Mouse (Mus musculus): ENCODE data around the gene Stmnd1. TPM values are rescaled to one million over a fixed set of nuclear protein-coding genes. Genes with fewer than 3 reads are reported as not detected.

Gene Stmnd1
- polyA plus RNA-seq, 1 experiment from 2014 or later = not detected

DNA sequence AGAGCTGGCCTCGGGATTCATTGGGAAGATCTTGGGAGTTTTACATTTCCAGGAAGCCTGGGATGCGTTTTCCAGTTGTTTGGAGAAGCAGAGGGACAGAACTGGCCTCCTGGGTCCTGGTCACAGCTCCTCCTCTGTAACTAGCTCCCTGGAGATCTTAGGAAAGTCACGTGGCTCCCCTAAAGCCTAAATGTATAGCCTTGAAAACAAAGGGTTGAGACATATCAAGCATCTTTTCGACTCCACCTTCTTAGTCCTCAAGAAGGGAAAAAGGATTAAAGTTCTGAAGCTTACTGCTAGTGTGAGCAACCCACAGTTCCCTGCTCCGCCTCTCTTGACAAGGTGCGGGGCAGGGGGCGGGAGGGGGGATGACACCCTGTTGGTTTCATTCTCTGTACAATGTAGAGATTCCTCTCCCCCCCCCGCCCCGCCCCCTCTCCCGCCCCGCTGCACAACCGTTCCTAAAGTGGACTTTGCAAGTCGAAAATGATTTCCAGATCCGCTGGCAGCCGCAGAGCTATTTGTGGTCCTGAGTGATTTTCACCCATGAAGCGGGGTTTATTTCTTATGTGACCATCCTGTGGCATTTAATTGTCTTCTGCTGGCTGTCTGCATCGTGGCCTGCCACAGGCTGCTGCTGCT is 589 bp upstream of the Stmnd1 start:
- Histone ChIP-seq H3K4me3 (ENCODE audit: low read depth, low read length) (no peak overlapping the region), H3K9ac (ENCODE audit: low read depth, low read length) (no peak overlapping the region)
- ATAC-seq (ENCODE audit: low read depth) = no peak

DNA sequence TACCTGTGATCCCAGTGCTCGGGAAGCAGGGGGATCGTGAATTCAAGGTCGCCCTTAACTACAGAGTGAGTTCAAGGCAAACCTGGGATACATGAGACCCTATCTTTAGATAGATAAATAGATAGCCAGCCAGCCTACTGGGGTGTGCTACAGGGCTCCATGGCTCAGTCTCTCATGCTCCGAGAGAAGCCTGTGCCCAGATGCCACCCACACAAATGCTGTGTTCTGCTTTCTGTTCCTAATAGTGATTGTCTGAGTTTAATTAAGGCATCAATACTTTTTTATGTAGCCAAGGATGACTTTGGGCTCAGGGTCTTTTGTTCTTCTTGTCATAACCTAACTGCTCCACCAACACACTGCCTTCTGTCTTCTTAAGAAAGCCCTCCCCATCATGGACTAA is 2.2 kb downstream of the Stmnd1 start:
- Histone ChIP-seq H3K27ac (ENCODE audit: low read length) (no peak overlapping the region), H3K4me2 (ENCODE audit: low read depth, low read length) (no peak overlapping the region), H3K27me3 (ENCODE audit: control insufficient read depth, insufficient read depth, low read depth, low read length) (no peaks in the 10 kb centered on the region), H3K36me3 (ENCODE audit: control insufficient read depth, insufficient read depth) (no peaks in the 10 kb centered on the region), H3K9ac (ENCODE audit: low read depth, low read length) (no peak overlapping the region), H3K4me3 (ENCODE audit: low read depth, low read length) (no peak overlapping the region), H3K9me3 (replicated peaks; ENCODE audit: control insufficient read depth, low read length) (no peaks in the 10 kb centered on the region), H3K4me1 (ENCODE audit: control insufficient read depth, low read depth, low read length) (no peaks in the 10 kb centered on the region; the same call in 1 of the 2 replicates)
- WGBS (ENCODE audit: insufficient replicate concordance) = 69% methylated on average over 4 of the region's 4 CpGs
- no peak for ATAC-seq (ENCODE audit: low read depth)

More for the DNA sequence above, 589 bp upstream of the Stmnd1 start:
- H3K27ac ChIP-seq (ENCODE audit: low read length) = no peak overlapping the region
- 13% methylated on average over 17 of the region's 17 CpGs for WGBS (ENCODE audit: insufficient replicate concordance)
- H3K4me1 ChIP-seq (ENCODE audit: control insufficient read depth, low read depth, low read length) = peaks cover 3% of the 10 kb centered on the region
- no peaks in the 10 kb centered on the region for H3K9me3 ChIP-seq (replicated peaks; ENCODE audit: control insufficient read depth, low read length)
- no peaks in the 10 kb centered on the region for H3K27me3 ChIP-seq (ENCODE audit: control insufficient read depth, insufficient read depth, low read depth, low read length)
- H3K4me2 ChIP-seq (ENCODE audit: low read depth, low read length) = no peak overlapping the region
- no peaks in the 10 kb centered on the region for H3K36me3 ChIP-seq (ENCODE audit: control insufficient read depth, insufficient read depth)

- no peaks in the 10 kb centered on the region for H3K36me3 ChIP-seq (ENCODE audit: control insufficient read depth, insufficient read depth)
- H3K4me1 ChIP-seq (ENCODE audit: control insufficient read depth, low read depth, low read length) = no peaks in the 10 kb centered on the region
Observed at GRCm38 (mm10) chr13:46282543-46282942, 9.0 kb downstream of the Stmnd1 start.

DNA sequence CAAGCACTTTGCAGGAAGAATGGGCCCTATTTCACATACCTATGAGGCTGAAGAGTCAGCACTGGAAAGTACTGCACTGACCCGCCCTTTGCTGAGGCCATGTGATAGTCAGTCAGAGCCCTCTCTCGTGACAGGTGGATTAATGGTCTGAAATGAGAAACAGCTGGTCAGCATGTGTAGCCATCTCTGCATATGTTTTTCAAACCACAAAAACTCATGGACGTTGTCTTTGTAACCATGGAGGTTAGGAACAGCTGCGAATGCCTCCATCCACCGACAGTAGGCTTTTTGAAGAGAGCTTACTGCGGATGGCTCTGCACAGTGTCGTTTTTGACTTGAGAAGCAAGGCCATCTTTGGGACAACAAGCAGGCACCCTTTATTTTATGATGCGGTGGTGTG is 14.3 kb downstream of the Stmnd1 start:
- ATAC-seq (ENCODE audit: low read depth) = no peak
- WGBS (ENCODE audit: insufficient replicate concordance) = 60% methylated on average over 8 of the region's 8 CpGs
- H3K36me3 ChIP-seq (ENCODE audit: control insufficient read depth, insufficient read depth) = no peaks in the 10 kb centered on the region

More at GRCm38 (mm10) chr13:46282543-46282942, 9.0 kb downstream of the Stmnd1 start:
- 59% methylated on average over 2 of the region's 2 CpGs for WGBS (ENCODE audit: insufficient replicate concordance)
- no peak overlapping the region for H3K4me2 ChIP-seq (ENCODE audit: low read depth, low read length)
- no peaks in the 10 kb centered on the region for H3K27me3 ChIP-seq (ENCODE audit: control insufficient read depth, insufficient read depth, low read depth, low read length)
- H3K4me3 ChIP-seq (ENCODE audit: low read depth, low read length) = no peak overlapping the region
- ATAC-seq (ENCODE audit: low read depth) = no peak
- H3K9me3 ChIP-seq (replicated peaks; ENCODE audit: control insufficient read depth, low read length) = no peaks in the 10 kb centered on the region
- H3K9ac ChIP-seq (ENCODE audit: low read depth, low read length) = no peak overlapping the region
- H3K27ac ChIP-seq (ENCODE audit: low read length) = no peak overlapping the region

GRCm38 (mm10) chr13:46288372-46288771 is 14.9 kb downstream of the Stmnd1 start:
- no peak overlapping the region for H3K9ac ChIP-seq (ENCODE audit: low read depth, low read length)
- H3K4me1 ChIP-seq (ENCODE audit: control insufficient read depth, low read depth, low read length) = no peaks in the 10 kb centered on the region
- H3K36me3 ChIP-seq (ENCODE audit: control insufficient read depth, insufficient read depth) = no peaks in the 10 kb centered on the region
- no peak overlapping the region for H3K4me2 ChIP-seq (ENCODE audit: low read depth, low read length)
- H3K27ac ChIP-seq (ENCODE audit: low read length) = no peak overlapping the region
- H3K27me3 ChIP-seq (ENCODE audit: control insufficient read depth, insufficient read depth, low read depth, low read length) = no peaks in the 10 kb centered on the region
- no peaks in the 10 kb centered on the region for H3K9me3 ChIP-seq (replicated peaks; ENCODE audit: control insufficient read depth, low read length)
- WGBS (ENCODE audit: insufficient replicate concordance) = 67% methylated on average over 5 of the region's 5 CpGs
- no peak overlapping the region for H3K4me3 ChIP-seq (ENCODE audit: low read depth, low read length)
- no peak for ATAC-seq (ENCODE audit: low read depth)

More for the DNA sequence above, 14.3 kb downstream of the Stmnd1 start:
- no peak overlapping the region for H3K27ac ChIP-seq (ENCODE audit: low read length)
- no peak overlapping the region for H3K9ac ChIP-seq (ENCODE audit: low read depth, low read length)
- no peaks in the 10 kb centered on the region for H3K27me3 ChIP-seq (ENCODE audit: control insufficient read depth, insufficient read depth, low read depth, low read length)
- H3K4me3 ChIP-seq (ENCODE audit: low read depth, low read length) = no peak overlapping the region
- no peaks in the 10 kb centered on the region for H3K9me3 ChIP-seq (replicated peaks; ENCODE audit: control insufficient read depth, low read length)
- no peaks in the 10 kb centered on the region for H3K4me1 ChIP-seq (ENCODE audit: control insufficient read depth, low read depth, low read length)
- H3K4me2 ChIP-seq (ENCODE audit: low read depth, low read length) = no peak overlapping the region

DNA sequence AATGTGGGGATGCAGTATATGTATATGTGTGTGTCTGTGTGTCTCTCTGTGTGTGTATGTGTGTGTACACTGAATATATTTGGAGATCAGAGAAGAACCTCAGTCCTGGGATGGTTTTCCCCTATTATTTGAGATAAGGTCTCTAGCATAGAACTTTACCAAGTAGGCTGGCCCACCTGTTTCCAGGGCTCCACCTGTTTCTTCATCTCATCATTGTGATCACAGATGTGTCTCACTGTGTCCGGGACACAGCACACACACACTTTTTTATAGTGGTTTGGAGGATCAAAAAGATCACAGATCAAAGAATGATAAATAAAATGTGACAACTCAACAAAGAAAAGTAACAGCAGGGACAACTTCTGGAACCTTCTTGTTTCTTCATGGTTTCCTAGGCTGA is 17.0 kb downstream of the Stmnd1 start:
- Histone ChIP-seq H3K27ac (ENCODE audit: low read length) (no peak overlapping the region), H3K9ac (ENCODE audit: low read depth, low read length) (no peak overlapping the region), H3K4me2 (ENCODE audit: low read depth, low read length) (no peak overlapping the region), H3K4me1 (ENCODE audit: control insufficient read depth, low read depth, low read length) (no peaks in the 10 kb centered on the region; the same call in 1 of the 2 replicates), H3K4me3 (ENCODE audit: low read depth, low read length) (no peak overlapping the region), H3K9me3 (replicated peaks; ENCODE audit: control insufficient read depth, low read length) (no peaks in the 10 kb centered on the region), H3K27me3 (ENCODE audit: control insufficient read depth, insufficient read depth, low read depth, low read length) (no peaks in the 10 kb centered on the region), H3K36me3 (ENCODE audit: control insufficient read depth, insufficient read depth) (no peaks in the 10 kb centered on the region)
- WGBS (ENCODE audit: insufficient replicate concordance) = 50% methylated on average over 1 of the region's 1 CpGs
- ATAC-seq (ENCODE audit: low read depth) = no peak

GRCm38 (mm10) chr13:46294365-46294764 is 20.8 kb downstream of the Stmnd1 start:
- Histone ChIP-seq H3K9ac (ENCODE audit: low read depth, low read length) (no peak overlapping the region), H3K27me3 (ENCODE audit: control insufficient read depth, insufficient read depth, low read depth, low read length) (no peaks in the 10 kb centered on the region), H3K27ac (ENCODE audit: low read length) (no peak overlapping the region), H3K36me3 (ENCODE audit: control insufficient read depth, insufficient read depth) (no peaks in the 10 kb centered on the region), H3K4me3 (ENCODE audit: low read depth, low read length) (no peak overlapping the region), H3K9me3 (replicated peaks; ENCODE audit: control insufficient read depth, low read length) (no peaks in the 10 kb centered on the region), H3K4me1 (ENCODE audit: control insufficient read depth, low read depth, low read length) (no peaks in the 10 kb centered on the region; the same call in 1 of the 2 replicates), H3K4me2 (ENCODE audit: low read depth, low read length) (no peak overlapping the region)
- 0 out of 2 replicates have a peak, but pooled peaks have one; percentile 13 for ATAC-seq (ENCODE audit: low read depth)

DNA sequence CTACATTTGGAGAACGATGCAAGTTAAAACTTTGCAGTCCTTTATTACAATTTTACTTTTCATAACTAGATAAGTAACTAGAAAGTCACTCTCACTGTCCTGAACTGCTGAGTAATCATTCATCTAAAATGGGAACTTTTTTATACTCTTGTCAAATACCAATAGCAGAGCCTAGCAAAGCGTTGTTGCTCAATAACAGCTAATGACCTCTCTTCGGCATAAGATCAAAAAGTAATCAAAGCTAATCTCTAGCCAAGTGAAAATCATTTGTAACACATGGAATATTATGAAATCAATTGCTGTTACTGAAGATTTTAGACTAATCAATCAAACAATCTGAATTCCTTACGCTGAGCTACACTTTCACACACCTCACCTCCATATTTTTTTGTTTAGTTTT is 24.2 kb downstream of the Stmnd1 start:
- H3K27me3 ChIP-seq (ENCODE audit: control insufficient read depth, insufficient read depth, low read depth, low read length) = no peaks in the 10 kb centered on the region
- no peaks in the 10 kb centered on the region; the same call in 1 of the 2 replicates for H3K4me1 ChIP-seq (ENCODE audit: control insufficient read depth, low read depth, low read length)
- H3K9ac ChIP-seq (ENCODE audit: low read depth, low read length) = no peak overlapping the region
- H3K9me3 ChIP-seq (replicated peaks; ENCODE audit: control insufficient read depth, low read length) = no peaks in the 10 kb centered on the region
- ATAC-seq (ENCODE audit: low read depth) = no peak
- H3K36me3 ChIP-seq (ENCODE audit: control insufficient read depth, insufficient read depth) = no peaks in the 10 kb centered on the region
- H3K4me3 ChIP-seq (ENCODE audit: low read depth, low read length) = no peak overlapping the region
- H3K4me2 ChIP-seq (ENCODE audit: low read depth, low read length) = no peak overlapping the region
- 73% methylated on average over 4 of the region's 4 CpGs for WGBS (ENCODE audit: insufficient replicate concordance)
- H3K27ac ChIP-seq (ENCODE audit: low read length) = no peak overlapping the region

DNA sequence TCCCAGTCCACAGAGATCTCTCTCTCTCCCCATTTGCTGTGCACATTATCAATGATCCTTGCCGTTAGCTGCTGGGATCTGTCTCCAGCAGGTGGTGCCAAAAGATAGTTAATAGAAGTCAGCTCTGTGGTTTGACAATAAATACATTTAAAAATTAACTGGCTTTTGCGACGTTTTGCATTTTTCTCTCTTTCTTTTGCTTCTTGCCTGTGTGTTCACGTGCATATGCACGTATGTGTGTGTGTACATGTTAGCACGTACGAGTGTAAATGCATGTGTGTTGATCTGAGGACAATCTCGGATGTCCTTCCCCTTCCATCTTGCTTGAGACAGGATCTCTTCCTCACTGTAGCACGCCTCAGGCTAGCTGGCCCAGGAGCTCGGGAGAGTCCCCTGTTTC is 37.3 kb downstream of the Stmnd1 start:
- Histone ChIP-seq H3K4me3 (ENCODE audit: low read depth, low read length) (no peak overlapping the region), H3K27ac (ENCODE audit: low read length) (no peak overlapping the region), H3K9ac (ENCODE audit: low read depth, low read length) (no peak overlapping the region), H3K9me3 (replicated peaks; ENCODE audit: control insufficient read depth, low read length) (no peaks in the 10 kb centered on the region), H3K27me3 (ENCODE audit: control insufficient read depth, insufficient read depth, low read depth, low read length) (no peaks in the 10 kb centered on the region), H3K4me2 (ENCODE audit: low read depth, low read length) (no peak overlapping the region), H3K36me3 (ENCODE audit: control insufficient read depth, insufficient read depth) (no peaks in the 10 kb centered on the region), H3K4me1 (ENCODE audit: control insufficient read depth, low read depth, low read length) (no peaks in the 10 kb centered on the region)
- 33% methylated on average over 10 of the region's 10 CpGs for WGBS (ENCODE audit: insufficient replicate concordance)
- ATAC-seq (ENCODE audit: low read depth) = no peak

All from liver, embryonic 16.5 days (tissue).